Mouse (Mus musculus) cerebellum, adult 9-10 months (tissue): ENCODE measurements at regions not wholly inside any gene's neighbourhood (a gene's known extent, or its start where the extent isn't known, plus 50 kb on each side); places are given as distances from the start of the nearest gene placed in this dataset.

Source experiments
- DNase-seq: peaks from one replicate; pipeline ENCODE4 v3.0.0; 2022

DNA sequence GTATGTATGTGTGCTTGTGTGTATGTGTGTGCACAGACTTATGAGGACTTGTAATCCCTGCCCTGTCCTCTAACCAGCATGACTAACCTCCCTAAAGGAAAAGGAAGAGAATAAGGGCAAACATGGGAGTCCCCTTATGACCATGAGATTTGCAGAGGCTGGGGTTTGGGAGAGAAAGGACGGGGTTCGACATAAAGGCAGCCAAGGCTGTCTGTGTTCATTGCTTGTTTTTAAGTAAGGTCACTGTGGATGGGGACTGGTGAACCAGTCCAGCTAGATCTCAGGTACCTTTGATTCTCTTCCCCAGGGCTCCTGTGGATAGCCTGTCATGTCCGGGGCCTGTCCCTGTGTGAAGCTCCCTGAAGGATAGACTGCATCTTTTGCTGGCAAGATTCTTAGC, 55.6 kb downstream of the Irf2bp2 start:
- DNase-seq: peak; percentile 51

DNA sequence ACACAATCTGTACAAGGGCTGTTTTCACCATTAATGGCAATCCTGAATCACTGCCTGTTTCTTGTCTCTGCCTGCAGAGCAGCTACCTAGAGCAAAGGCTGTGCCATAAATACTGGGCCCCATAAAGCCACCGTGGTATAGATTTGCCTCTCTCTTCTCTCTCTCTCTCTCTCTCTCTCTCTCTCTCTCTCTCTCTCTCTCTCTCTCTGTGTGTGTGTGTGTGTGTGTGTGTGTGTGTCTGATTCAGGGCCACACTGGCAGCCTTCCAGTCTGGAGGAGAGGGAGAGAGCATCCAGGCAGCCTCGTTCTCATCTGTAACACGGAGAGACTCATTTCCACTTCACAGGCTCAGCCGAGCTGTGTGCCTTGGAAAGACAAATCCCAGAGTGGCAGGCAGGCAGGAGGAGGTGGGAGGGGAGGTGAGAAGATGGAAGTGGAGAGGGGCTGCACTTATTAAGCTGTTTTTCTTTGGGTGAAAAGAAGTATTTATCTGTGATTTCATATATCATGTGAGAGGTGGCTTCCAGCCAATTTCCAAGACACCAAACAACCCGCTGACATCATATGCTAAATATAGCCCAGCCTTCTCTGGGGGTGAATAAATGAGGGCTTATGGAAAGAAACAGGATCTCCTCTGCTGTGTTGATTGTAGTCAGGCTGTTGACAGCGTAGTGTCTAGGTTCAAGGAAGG, 56.7 kb downstream of the Irf2bp2 start:
- peak; percentile 94 for DNase-seq

DNA sequence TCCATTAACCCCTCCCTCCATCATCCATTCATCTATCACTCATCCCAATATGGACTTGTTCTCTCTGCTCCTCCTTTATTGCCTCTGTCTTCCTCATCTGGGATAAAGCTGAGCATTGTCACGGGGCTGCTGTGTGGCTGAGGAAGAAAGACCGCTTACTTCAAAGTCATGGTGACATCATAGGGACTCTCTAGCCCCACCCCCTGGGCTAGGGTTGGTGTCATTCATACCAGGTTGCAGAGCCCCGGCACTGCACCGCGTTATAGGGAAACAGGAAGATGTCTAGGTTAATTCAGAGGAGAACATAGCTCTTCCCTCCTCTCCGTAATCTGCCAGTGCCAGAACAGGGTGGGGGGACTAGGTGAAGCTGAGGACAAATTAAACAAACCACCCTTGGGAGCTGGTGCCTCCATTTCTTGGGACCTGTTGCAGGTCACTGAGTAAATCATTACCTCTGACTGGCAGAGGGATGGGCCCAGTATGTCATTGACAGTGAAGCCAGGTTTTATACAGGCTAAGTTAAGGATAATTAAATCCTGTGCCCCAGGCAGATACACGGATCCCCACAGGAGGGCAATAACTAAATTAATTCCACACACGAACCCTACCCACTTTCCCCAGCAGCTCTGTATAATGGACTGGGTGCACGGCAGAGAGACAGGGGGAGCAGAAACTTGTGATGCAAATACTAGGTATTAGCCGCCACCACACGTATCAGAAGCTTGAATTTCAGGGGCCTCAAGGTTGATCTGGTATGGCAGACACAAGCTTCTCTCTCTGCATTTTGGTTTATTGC, 57.5 kb downstream of the Irf2bp2 start:
- peak; percentile 49 for DNase-seq

DNA sequence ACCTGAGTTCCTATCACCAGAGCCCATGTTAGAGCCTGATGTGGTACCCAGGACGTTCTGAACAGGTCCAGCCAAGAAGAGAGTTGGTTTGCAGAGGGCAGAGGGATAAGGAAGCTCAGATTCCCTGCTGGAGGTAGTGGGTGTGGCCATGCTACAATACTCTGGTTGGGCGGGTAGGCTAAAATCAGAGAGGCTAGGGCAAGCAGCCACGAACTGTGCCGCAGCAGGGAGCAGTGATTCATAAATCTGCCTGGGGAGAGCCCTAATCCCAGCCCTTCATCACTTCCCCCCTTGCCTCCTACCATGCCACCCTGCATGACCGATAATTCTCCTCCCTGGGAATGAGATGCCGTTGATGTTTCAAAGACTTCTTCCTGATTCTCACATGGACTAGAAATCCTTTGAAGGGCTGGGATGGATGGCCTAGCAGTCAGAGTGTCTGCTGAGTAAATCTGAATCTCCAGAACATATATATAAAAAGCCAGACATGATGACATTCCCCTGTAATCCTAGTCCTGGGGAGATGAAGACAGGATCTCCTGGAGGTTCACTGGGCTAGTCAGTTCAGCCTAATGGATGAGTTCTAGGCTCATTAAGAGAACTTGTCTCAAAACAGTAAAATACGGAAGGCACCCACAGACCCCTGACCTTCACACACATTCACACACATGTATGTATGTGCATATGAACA, 57.6 kb upstream of the Tarbp1 start:
- DNase-seq: peak; percentile 58

DNA sequence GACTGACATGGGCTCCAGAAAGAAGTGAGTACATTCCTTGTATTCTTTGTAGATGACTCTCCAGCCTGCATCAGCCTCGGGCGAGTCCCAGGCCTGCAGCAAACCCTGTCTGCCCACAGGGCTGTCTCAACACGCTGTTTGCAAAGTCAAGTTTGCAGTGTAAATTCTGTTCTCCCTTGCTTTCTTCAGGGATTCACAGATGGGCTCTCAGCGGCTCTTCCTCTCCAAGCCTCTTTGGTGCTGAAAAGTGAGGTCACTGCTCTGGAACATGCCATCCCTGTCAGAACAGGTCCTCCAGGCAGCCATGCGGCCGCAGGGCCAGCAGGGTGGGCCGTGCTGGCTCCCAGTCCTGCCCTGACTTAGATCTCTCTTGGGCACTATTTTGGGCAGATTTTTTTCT, 56.6 kb upstream of the Tarbp1 start:
- DNase-seq: peak; percentile 46

DNA sequence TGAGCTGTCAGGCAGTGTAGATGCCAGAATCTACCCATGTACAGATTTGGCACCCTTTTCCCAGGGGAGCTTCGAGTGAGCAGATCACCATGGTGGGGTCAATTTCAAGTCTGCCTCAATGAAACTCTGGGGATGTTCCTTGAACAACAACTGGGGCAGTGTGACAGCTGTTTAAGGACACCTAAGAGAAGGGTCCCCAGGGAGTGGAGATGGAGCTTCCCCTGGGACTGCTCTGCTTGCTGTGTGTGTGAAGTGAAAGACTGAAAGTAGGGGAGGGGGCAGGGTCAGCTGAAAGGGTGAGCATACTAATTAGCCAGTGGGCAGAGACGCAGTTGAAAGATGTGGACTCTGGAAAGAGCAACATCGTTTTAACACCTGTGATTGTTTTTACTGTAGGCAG, 54.5 kb upstream of the Tarbp1 start:
- DNase-seq: no peak

DNA sequence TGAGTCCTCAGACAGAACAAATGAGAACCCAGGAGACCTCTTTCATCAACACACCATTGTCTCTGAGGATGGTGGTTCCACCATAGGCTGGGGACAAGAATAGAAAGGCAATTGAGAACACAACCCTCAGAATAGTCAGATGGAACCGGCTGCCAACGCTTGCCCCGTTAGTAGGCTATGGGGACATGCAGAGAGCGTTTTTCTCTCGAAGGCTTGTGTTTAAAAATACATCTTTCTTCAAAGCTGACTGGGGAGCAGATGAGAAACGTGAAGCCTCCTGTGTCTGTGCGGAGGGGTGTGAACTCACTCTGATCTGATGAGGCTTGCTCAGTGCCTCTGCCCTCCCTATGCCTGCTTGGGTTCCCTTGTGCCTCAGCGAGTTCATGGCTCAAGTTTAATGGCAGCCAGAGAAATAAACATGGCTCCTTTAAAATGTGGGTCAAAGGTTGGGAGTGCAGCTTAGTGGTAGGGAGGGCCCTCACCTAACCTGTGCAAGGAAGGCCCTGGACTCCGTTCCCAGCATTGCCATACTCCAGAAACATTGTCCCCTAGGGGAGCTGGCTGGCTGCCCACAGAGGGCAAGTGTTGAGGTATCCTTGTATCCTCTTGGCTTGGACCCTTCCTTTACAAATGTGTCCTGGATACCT, 53.7 kb upstream of the Tarbp1 start:
- DNase-seq: no peak

DNA sequence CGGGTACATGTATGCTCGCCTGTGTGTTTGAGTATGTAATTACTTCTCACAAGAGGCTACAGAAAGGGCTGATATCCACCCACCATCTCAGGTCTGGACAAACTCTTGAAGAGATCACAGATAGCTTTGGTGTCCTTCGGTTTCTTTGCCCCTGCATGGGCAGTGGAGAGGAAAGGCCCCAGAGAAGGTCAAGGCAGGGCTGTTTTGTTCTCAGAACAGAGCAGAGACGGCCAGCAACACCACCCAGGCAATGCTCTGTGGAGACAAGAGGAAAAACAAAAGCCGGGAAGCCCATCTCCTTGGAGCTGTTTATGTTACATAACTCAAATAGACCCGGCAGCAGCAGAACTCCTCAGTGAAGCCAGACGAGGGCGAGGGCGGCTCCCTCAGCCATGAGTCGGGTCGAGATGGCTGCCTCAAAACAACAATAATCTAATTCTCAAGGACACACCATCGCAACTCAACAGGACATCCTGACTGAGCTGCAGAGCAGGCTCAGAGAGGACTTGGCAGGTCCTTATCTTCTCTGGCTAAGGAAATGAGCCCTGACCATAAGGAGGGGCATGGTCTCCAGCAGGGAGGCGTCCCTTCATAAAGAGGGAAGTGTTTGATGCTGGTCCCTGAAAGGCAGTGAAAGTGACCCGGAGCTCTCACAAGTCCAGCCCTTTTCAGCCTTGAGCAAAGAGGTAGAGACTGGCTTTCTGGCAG, 52.2 kb upstream of the Tarbp1 start:
- DNase-seq: peak; percentile 32

DNA sequence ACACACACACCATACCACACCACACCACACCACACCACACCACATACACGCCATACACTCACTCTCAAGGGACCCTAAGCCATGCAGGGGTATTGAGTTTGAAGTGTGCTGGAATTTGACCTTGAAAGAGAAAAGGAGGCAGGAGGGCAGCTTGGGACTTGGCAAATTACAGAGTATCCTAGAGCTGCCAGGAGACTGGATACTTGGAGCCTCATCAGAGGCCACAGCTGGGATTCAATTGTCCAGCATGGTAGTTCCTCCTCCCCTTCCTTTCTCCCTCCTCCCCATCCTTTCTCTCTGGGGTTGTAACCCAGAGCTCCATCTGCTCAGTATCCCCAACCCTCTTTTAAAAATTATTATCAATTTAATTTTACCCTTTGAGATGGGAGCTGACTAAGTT, 50.7 kb upstream of the Tarbp1 start:
- DNase-seq: peak; percentile 18
